Mouse (Mus musculus): Measurements from ENCODE around the gene Olfr111. TPM values are rescaled to one million over a fixed set of nuclear protein-coding genes. Genes with fewer than 3 reads are reported as not detected.
"Not testable (repeated sequence)": the region's sequence is repeated elsewhere in the genome, so short reads cannot be mapped to it uniquely, and the experiment has no call there.

Gene Olfr111
- polyA plus RNA-seq (2012; rRNA removed), result not detected in 2 replicates

DNA sequence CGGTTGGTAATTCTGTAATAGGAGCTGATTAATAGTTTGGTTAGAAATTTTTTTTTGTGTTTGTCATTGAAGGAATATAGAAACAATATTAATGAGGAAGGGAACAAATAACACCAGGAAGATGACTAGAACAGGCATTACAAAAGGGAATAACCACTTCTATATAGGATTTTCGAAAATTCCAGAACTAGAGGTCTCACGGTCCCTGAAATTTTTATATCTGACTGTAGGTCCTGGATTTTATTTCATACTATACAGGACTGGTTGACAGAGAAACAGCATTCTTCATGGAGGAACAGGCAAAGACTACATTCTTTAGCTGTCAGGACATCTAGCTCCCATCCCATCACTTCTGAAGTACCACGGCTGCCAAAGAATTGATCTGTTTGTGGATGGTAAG, at the start of gene Olfr111:
Olfr111 (plus strand) TSS at position 301 of the 400 bp plus-strand sequence.
- H3K4me3 ChIP-seq (ENCODE audit: control insufficient read depth, low read depth, low read length), result no peak within 1 kb of the TSS
- H3K27me3 ChIP-seq (ENCODE audit: control insufficient read depth, insufficient read depth, low read length), result no peaks in the 10 kb centered on the region
- TF ChIP-seq CTCF (IDR thresholded peaks at IDR 0.05; ENCODE audit: control insufficient read depth, insufficient read depth, insufficient replicate concordance, low read depth, low read length), result no peak
- no peak for TF ChIP-seq POLR2A (IDR thresholded peaks at IDR 0.05; ENCODE audit: control insufficient read depth, low read depth, low read length)
- no peaks in the 10 kb centered on the region for H3K36me3 ChIP-seq (ENCODE audit: control insufficient read depth, insufficient read depth, low read length)
- no peak within 1 kb of the TSS for H3K27ac ChIP-seq (ENCODE audit: control insufficient read depth, insufficient read depth, low read depth, low read length)
- H3K4me1 ChIP-seq (ENCODE audit: control insufficient read depth, insufficient read depth, low read length), result no peaks in the 10 kb centered on the region

DNA sequence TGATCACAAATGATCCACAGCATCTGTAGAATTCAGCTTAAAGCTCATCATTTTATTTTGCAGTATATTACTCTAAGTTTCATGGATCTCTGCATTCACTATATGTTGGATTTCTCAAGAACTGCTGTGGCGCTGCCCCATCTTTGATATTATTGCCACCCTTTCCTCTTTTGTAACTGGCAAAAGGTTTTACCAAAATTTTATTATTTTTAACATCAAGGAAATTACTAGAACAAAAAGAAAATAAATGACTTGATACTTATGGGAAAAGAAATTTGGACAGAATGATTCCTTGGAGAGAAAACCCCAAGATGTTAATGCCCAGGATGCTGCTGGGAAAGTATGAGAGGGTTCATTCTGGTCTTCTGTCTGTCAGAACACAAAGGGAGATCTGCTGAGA, 49.2 kb upstream of the Olfr111 start, which contains the start of gene Olfr109:
Olfr109 (plus strand) TSS at position 301 of the 400 bp plus-strand sequence.
- Histone ChIP-seq H3K4me3 (ENCODE audit: control insufficient read depth, low read depth, low read length) (no peak within 1 kb of the TSS), H3K27me3 (ENCODE audit: control insufficient read depth, insufficient read depth, low read length) (no peaks in the 10 kb centered on the region), H3K36me3 (ENCODE audit: control insufficient read depth, insufficient read depth, low read length) (no peaks in the 10 kb centered on the region), H3K27ac (ENCODE audit: control insufficient read depth, insufficient read depth, low read depth, low read length) (no peak within 1 kb of the TSS), H3K4me1 (ENCODE audit: control insufficient read depth, insufficient read depth, low read length) (no peaks in the 10 kb centered on the region)
- TF ChIP-seq CTCF (IDR thresholded peaks at IDR 0.05; ENCODE audit: control insufficient read depth, insufficient read depth, insufficient replicate concordance, low read depth, low read length) (no peak), POLR2A (IDR thresholded peaks at IDR 0.05; ENCODE audit: control insufficient read depth, low read depth, low read length) (no peak)

DNA sequence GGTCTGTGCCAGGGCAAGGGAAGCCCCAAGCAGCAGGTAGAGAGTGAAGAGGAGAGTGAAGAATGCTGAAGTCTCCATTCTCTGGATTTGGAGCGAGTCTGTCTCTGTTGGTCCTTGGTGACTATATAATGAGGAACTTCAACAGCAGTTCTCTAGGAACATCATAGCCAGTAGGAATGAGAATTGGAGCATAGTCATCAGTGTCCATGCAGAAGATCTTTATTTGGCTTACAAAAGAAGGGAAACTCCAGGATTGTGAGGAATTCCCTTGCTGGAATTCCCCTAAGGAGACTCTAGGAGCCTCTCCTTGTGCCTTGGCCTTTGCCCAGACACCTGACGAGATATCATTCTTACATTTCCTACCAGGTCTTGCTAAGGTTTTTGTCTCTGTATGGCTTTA, 24.4 kb upstream of the Olfr111 start, which contains the start of gene H2-M2:
H2-M2 (minus strand) TSS at position 101 of the 400 bp plus-strand sequence.
- Histone ChIP-seq H3K4me1 (ENCODE audit: control insufficient read depth, insufficient read depth, low read length) (no peaks in the 10 kb centered on the region), H3K27me3 (ENCODE audit: control insufficient read depth, insufficient read depth, low read length) (no peaks in the 10 kb centered on the region), H3K4me3 (ENCODE audit: control insufficient read depth, low read depth, low read length) (no peak within 1 kb of the TSS), H3K36me3 (ENCODE audit: control insufficient read depth, insufficient read depth, low read length) (no peaks in the 10 kb centered on the region), H3K27ac (ENCODE audit: control insufficient read depth, insufficient read depth, low read depth, low read length) (no peak within 1 kb of the TSS)
- TF ChIP-seq CTCF (IDR thresholded peaks at IDR 0.05; ENCODE audit: control insufficient read depth, insufficient read depth, insufficient replicate concordance, low read depth, low read length) (no peak), POLR2A (IDR thresholded peaks at IDR 0.05; ENCODE audit: control insufficient read depth, low read depth, low read length) (no peak)

GRCm38 (mm10) chr17:37491930-37492518, 15.8 kb upstream of the Olfr111 start, which contains the start of gene Olfr110:
Olfr110 (plus strand) TSS chr17:37492468.
- H3K27me3 ChIP-seq (ENCODE audit: control insufficient read depth, insufficient read depth, low read length), result no peaks in the 10 kb centered on the region
- no peaks in the 10 kb centered on the region for H3K4me1 ChIP-seq (ENCODE audit: control insufficient read depth, insufficient read depth, low read length)
- TF ChIP-seq CTCF (IDR thresholded peaks at IDR 0.05; ENCODE audit: control insufficient read depth, insufficient read depth, insufficient replicate concordance, low read depth, low read length), result no peak
- TF ChIP-seq POLR2A (IDR thresholded peaks at IDR 0.05; ENCODE audit: control insufficient read depth, low read depth, low read length), result no peak
- no peak within 1 kb of the TSS for H3K27ac ChIP-seq (ENCODE audit: control insufficient read depth, insufficient read depth, low read depth, low read length)
- H3K4me3 ChIP-seq (ENCODE audit: control insufficient read depth, low read depth, low read length), result no peak within 1 kb of the TSS
- H3K36me3 ChIP-seq (ENCODE audit: control insufficient read depth, insufficient read depth, low read length), result no peaks in the 10 kb centered on the region

DNA sequence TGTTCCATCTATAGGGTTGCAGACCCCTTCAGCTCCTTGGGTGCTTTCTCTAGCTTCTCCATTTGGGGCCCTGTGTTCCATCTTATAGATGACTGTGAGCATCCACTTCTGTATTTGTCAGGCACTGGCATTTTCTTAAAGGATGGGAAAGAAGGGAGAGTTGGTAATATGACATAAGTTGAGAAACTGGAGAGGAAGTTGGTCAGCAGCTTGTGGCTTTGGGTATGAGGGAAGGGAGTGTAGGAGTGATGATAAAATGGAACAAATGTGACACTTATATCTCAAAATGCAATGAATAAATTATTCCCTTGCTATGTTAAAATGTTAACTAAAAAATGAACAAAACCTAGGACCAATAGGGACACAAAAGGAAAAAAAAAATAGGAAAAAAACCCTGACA, 16.8 kb downstream of the Olfr111 start:
- H3K36me3 ChIP-seq (ENCODE audit: control insufficient read depth, insufficient read depth, low read length); H3K4me3 ChIP-seq (ENCODE audit: control insufficient read depth, low read depth, low read length); H3K27me3 ChIP-seq (ENCODE audit: control insufficient read depth, insufficient read depth, low read length); H3K4me1 ChIP-seq (ENCODE audit: control insufficient read depth, insufficient read depth, low read length); H3K27ac ChIP-seq (ENCODE audit: control insufficient read depth, insufficient read depth, low read depth, low read length): not testable (repeated sequence)

DNA sequence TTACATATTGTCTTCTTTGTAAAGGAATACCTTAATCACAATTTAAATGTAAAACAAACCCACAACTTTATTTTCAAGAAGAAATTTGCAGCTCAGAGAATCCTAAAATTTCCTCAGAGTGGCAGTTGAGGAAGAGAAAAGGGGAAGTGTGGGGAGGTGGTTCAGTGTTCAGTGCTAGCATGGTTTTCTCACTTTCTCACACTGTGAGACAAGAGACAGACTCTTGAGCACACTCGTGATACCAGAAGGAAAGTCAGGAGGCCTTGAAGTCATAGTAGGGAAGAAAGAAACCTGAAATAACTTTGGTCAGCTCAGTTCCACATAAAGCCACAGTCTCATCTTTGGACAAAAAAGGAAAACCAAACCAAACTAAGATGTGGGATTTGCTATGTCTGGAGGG, 17.6 kb downstream of the Olfr111 start:
- H3K36me3 ChIP-seq (ENCODE audit: control insufficient read depth, insufficient read depth, low read length); H3K4me1 ChIP-seq (ENCODE audit: control insufficient read depth, insufficient read depth, low read length); H3K27ac ChIP-seq (ENCODE audit: control insufficient read depth, insufficient read depth, low read depth, low read length); H3K4me3 ChIP-seq (ENCODE audit: control insufficient read depth, low read depth, low read length); H3K27me3 ChIP-seq (ENCODE audit: control insufficient read depth, insufficient read depth, low read length): not testable (repeated sequence)

- Histone ChIP-seq H3K4me3 (ENCODE audit: control insufficient read depth, low read depth, low read length) (no peak overlapping the region), H3K27ac (ENCODE audit: control insufficient read depth, insufficient read depth, low read depth, low read length) (no peak overlapping the region), H3K27me3 (ENCODE audit: control insufficient read depth, insufficient read depth, low read length) (no peaks in the 10 kb centered on the region), H3K36me3 (ENCODE audit: control insufficient read depth, insufficient read depth, low read length) (no peaks in the 10 kb centered on the region), H3K4me1 (ENCODE audit: control insufficient read depth, insufficient read depth, low read length) (no peaks in the 10 kb centered on the region)
- no peak for TF ChIP-seq POLR2A (IDR thresholded peaks at IDR 0.05; ENCODE audit: control insufficient read depth, low read depth, low read length)
These were observed 27.3 kb downstream of the Olfr111 start for GRCm38 (mm10) chr17:37535173-37535572.

GRCm38 (mm10) chr17:37538416-37538815, 30.6 kb downstream of the Olfr111 start:
- not testable (repeated sequence) for H3K4me3 ChIP-seq (ENCODE audit: control insufficient read depth, low read depth, low read length); H3K36me3 ChIP-seq (ENCODE audit: control insufficient read depth, insufficient read depth, low read length); H3K27me3 ChIP-seq (ENCODE audit: control insufficient read depth, insufficient read depth, low read length); H3K4me1 ChIP-seq (ENCODE audit: control insufficient read depth, insufficient read depth, low read length); H3K27ac ChIP-seq (ENCODE audit: control insufficient read depth, insufficient read depth, low read depth, low read length)

Measured in testis, adult 2 months (tissue).